Mouse (Mus musculus): ENCODE measurements around the gene Tpp1.

Tpp1 gene

GRCm38 (mm10) chr7:105751491-105752433 lies at the start of gene Tpp1:
TSS of gene Tpp1 (minus strand) at chr7:105752235.
- DNase-seq (ENCODE audit: low spot score in 2 of 2) = peak; percentile 87 to 91

- DNase-seq (ENCODE audit: low spot score in 2 of 2) = no peak
Measured at GRCm38 (mm10) chr7:105796972-105797371, 44.9 kb upstream of the Tpp1 start.

- no peak for DNase-seq (ENCODE audit: low spot score in 2 of 2)
Measured at GRCm38 (mm10) chr7:105795759-105796366, 43.8 kb upstream of the Tpp1 start.

GRCm38 (mm10) chr7:105793701-105794100 lies 41.7 kb upstream of the Tpp1 start:
- DNase-seq (ENCODE audit: low spot score in 2 of 2) = no peak

- DNase-seq (ENCODE audit: low spot score in 2 of 2) = no peak
Measured at GRCm38 (mm10) chr7:105791147-105791546, 39.1 kb upstream of the Tpp1 start.

GRCm38 (mm10) chr7:105787285-105788140 lies 35.5 kb upstream of the Tpp1 start, which contains the start of gene Dchs1:
TSS of gene Dchs1 (minus strand) at chr7:105787654.
- DNase-seq (ENCODE audit: low spot score in 2 of 2) = no peak

- DNase-seq (ENCODE audit: low spot score in 2 of 2) = no peak
Measured at GRCm38 (mm10) chr7:105786506-105787284, 34.7 kb upstream of the Tpp1 start.

GRCm38 (mm10) chr7:105784556-105784955 lies 32.5 kb upstream of the Tpp1 start:
- no peak for DNase-seq (ENCODE audit: low spot score in 2 of 2)

- DNase-seq (ENCODE audit: low spot score in 2 of 2) = no peak
Measured at GRCm38 (mm10) chr7:105783861-105784260, 31.8 kb upstream of the Tpp1 start.

GRCm38 (mm10) chr7:105778553-105779265 lies 26.7 kb upstream of the Tpp1 start:
- DNase-seq (ENCODE audit: low spot score in 2 of 2) = no peak

GRCm38 (mm10) chr7:105777797-105778552 lies 25.9 kb upstream of the Tpp1 start:
- DNase-seq (ENCODE audit: low spot score in 2 of 2) = no peak

GRCm38 (mm10) chr7:105777316-105777715 lies 25.3 kb upstream of the Tpp1 start:
- no peak for DNase-seq (ENCODE audit: low spot score in 2 of 2)

- no peak for DNase-seq (ENCODE audit: low spot score in 2 of 2)
Measured at GRCm38 (mm10) chr7:105776026-105776425, 24.0 kb upstream of the Tpp1 start.

- DNase-seq (ENCODE audit: low spot score in 2 of 2) = no peak
Measured at GRCm38 (mm10) chr7:105774661-105775060, 22.6 kb upstream of the Tpp1 start.

GRCm38 (mm10) chr7:105773041-105773440 lies 21.0 kb upstream of the Tpp1 start:
- no peak for DNase-seq (ENCODE audit: low spot score in 2 of 2)

- no peak for DNase-seq (ENCODE audit: low spot score in 2 of 2)
Measured at GRCm38 (mm10) chr7:105772331-105772730, 20.3 kb upstream of the Tpp1 start.

- no peak for DNase-seq (ENCODE audit: low spot score in 2 of 2)
Measured at GRCm38 (mm10) chr7:105769959-105770358, 17.9 kb upstream of the Tpp1 start.

GRCm38 (mm10) chr7:105767729-105768165 lies 15.7 kb upstream of the Tpp1 start:
- DNase-seq (ENCODE audit: low spot score in 2 of 2) = no peak

GRCm38 (mm10) chr7:105764331-105764730 lies 12.3 kb upstream of the Tpp1 start:
- DNase-seq (ENCODE audit: low spot score in 2 of 2) = no peak

Measured in spleen, postnatal 4 days (tissue).